Mouse (Mus musculus) cortical plate, adult 2 months (tissue): ENCODE results near the gene Pcdh19.

ENCODE experiments used
- CTCF ChIP-seq: fragments of 200-500 bp; IDR thresholded peaks from 2 replicates; pipeline ENCODE4 v1.5.1; 2011; ENCODE audit warnings: mild to moderate bottlenecking, control low read depth, low read length; ENCODE audit not compliant: insufficient read depth; ENCODE audit errors: extremely low read depth
- POLR2A ChIP-seq: fragments of 200-500 bp; IDR thresholded peaks from 2 replicates; pipeline ENCODE4 v1.6.1; 2011; ENCODE audit warnings: mild to moderate bottlenecking, low read length, control low read depth; ENCODE audit not compliant: insufficient read depth; ENCODE audit errors: extremely low read depth

GRCm38 (mm10) chrX:133702902-133703301, 14.1 kb upstream of the Pcdh19 start:
- TF ChIP-seq POLR2A: no peak
- no peak for TF ChIP-seq CTCF
